Mouse (Mus musculus): ENCODE measurements around the gene Acap2.

DNA sequence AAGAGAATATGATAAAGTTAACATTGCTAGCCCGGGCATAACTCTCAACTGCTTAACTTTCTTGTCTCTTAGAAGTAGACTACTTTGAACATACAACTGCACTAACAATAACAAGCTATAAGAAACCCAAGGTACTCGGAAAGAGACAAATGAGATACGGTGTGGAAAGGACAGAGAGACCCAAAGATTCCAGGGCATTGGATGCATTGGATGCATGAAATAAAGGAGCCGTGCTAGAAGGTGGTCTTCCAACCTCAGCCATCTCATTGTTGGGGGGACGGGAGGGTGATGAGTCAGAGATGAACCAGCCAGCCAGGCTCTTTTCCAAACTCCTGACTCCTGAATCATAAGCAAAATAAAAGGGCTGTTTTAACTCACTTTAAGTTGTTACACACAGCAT is 11.8 kb downstream of the Acap2 start:
- TF ChIP-seq CTCF (IDR thresholded peaks at IDR 0.05; ENCODE audit: low read depth) (no peak), EP300 (IDR thresholded peaks at IDR 0.05; ENCODE audit: low read depth) (no peak)

All from liver, embryonic 14.5 days (tissue).